Mouse (Mus musculus) intestine, postnatal 0 days (tissue): ENCODE data around the gene P3h1. TPM values are rescaled to one million over a fixed set of nuclear protein-coding genes. Genes with fewer than 3 reads are reported as not detected.

Source experiments
- ATAC-seq: fragments of 200-750 bp; cut with Nextera tagmentation; 2 replicates; pipeline ENCODE4 v1.8.0; 2017; ENCODE audit warnings: mild to moderate bottlenecking, moderate TSS enrichment, moderate library complexity
- H3K27ac ChIP-seq: fragments of 300-500 bp; sonication (generic); 2 replicates; pipeline ENCODE4 v1.5.1; 2014; ENCODE audit warnings: mild to moderate bottlenecking, low read depth, low read length, moderate library complexity
- H3K27me3 ChIP-seq: fragments of 300-500 bp; sonication (generic); replicated peaks from 2 replicates; pipeline ENCODE4 v1.6.1; 2014; ENCODE audit warnings: low read length, mixed read lengths; ENCODE audit not compliant: control insufficient read depth, insufficient read depth
- H3K36me3 ChIP-seq: fragments of 300-500 bp; sonication (generic); 2 replicates; pipeline ENCODE4 v1.6.1; 2014; ENCODE audit warnings: mild to moderate bottlenecking, moderate library complexity; ENCODE audit not compliant: control insufficient read depth, insufficient read depth
- H3K4me1 ChIP-seq: fragments of 300-500 bp; sonication (generic); replicated peaks from 2 replicates; pipeline ENCODE4 v1.6.1; 2014; ENCODE audit warnings: antibody characterized with exemption, low read length, mixed read lengths; ENCODE audit not compliant: control insufficient read depth, insufficient read depth
- H3K4me2 ChIP-seq: fragments of 300-500 bp; sonication (generic); replicated peaks from 2 replicates; pipeline ENCODE4 v1.6.1; 2014; ENCODE audit warnings: low read depth, mild to moderate bottlenecking, moderate library complexity
- H3K4me3 ChIP-seq: fragments of 300-500 bp; sonication (generic); 2 replicates; pipeline ENCODE4 v1.5.1; 2014; ENCODE audit warnings: low read depth, low read length
- H3K9ac ChIP-seq: fragments of 300-500 bp; sonication (generic); 2 replicates; pipeline ENCODE4 v1.6.1; 2014; ENCODE audit warnings: mild to moderate bottlenecking, low read depth, low read length
- H3K9me3 ChIP-seq: fragments of 300-500 bp; sonication (generic); 2 replicates; pipeline ENCODE4 v1.6.1; 2016; ENCODE audit warnings: mixed run types; ENCODE audit not compliant: control insufficient read depth
- CTCF ChIP-seq: sonication (generic); IDR thresholded peaks from 2 replicates; pipeline ENCODE4 v1.5.1; 2016; ENCODE audit warnings: low read depth, mild to moderate bottlenecking, control low read depth, antibody characterized with exemption, moderate library complexity
- WGBS: fragments of 180-500 bp; shearing (Covaris S2); extraction: QIAGEN DNeasy Blood & Tissue Kit; methylation state at CpG from one replicate; pipeline ENCODE4 v1.1.7; 2014; 5-methylcytosine and 5-hydroxymethylcytosine counted together
- polyA plus RNA-seq: library from polyadenylated mRNA; unstranded; fragments of >200 nt; fragmentation: Nextera tagmentation; extraction: Ambion mirVana; gene quantifications from 2 replicates; pipeline ENCODE4 v1.2.1, GENCODE M21; 2015

Gene P3h1
- polyA plus RNA-seq, 1 experiment from 2014 or later: 12.2 TPM

- H3K9me3 ChIP-seq: no peaks in the 10 kb centered on the region
- 71% methylated on average over 22 of the region's 22 CpGs for WGBS
- no peak for ATAC-seq
- no peak overlapping the region for H3K9ac ChIP-seq
- H3K4me2 ChIP-seq: peak overlapping the region; percentile 9; the same call in 1 of the 2 replicates
- no peaks in the 10 kb centered on the region for H3K4me1 ChIP-seq
- H3K27ac ChIP-seq: no peak overlapping the region
- H3K4me3 ChIP-seq: no peak overlapping the region
- no peaks in the 10 kb centered on the region for H3K27me3 ChIP-seq
- TF ChIP-seq CTCF: no peak
- peaks cover 31% of the 10 kb centered on the region for H3K36me3 ChIP-seq
Measured at GRCm38 (mm10) chr4:119244468-119245240, 11.9 kb downstream of the P3h1 start.

- H3K4me1 ChIP-seq: no peaks in the 10 kb centered on the region
- H3K9me3 ChIP-seq: no peaks in the 10 kb centered on the region
- no peak for ATAC-seq
- H3K36me3 ChIP-seq: peaks cover 31% of the 10 kb centered on the region
- TF ChIP-seq CTCF: no peak
- WGBS: 67% methylated on average over 7 of the region's 7 CpGs
- peak overlapping the region; percentile 15; the same call in 1 of the 2 replicates for H3K27ac ChIP-seq
- no peak overlapping the region for H3K4me2 ChIP-seq
- H3K27me3 ChIP-seq: no peaks in the 10 kb centered on the region
- H3K9ac ChIP-seq: no peak overlapping the region
- no peak overlapping the region for H3K4me3 ChIP-seq
Measured at GRCm38 (mm10) chr4:119245556-119245955, 12.8 kb downstream of the P3h1 start.

GRCm38 (mm10) chr4:119245961-119246360, 13.2 kb downstream of the P3h1 start:
- H3K4me1 ChIP-seq: no peaks in the 10 kb centered on the region

GRCm38 (mm10) chr4:119246688-119247225, 14.0 kb downstream of the P3h1 start:
- H3K27me3 ChIP-seq: no peaks in the 10 kb centered on the region
- H3K36me3 ChIP-seq: peaks cover 21% of the 10 kb centered on the region; the same call in 1 of the 2 replicates
- H3K4me2 ChIP-seq: no peak overlapping the region
- no peak overlapping the region for H3K27ac ChIP-seq
- ATAC-seq: no peak
- H3K9me3 ChIP-seq: no peaks in the 10 kb centered on the region
- no peak for TF ChIP-seq CTCF
- no peak overlapping the region for H3K9ac ChIP-seq
- no peak overlapping the region for H3K4me3 ChIP-seq
- WGBS: 77% methylated on average over 14 of the region's 14 CpGs
- H3K4me1 ChIP-seq: no peaks in the 10 kb centered on the region

More at GRCm38 (mm10) chr4:119245961-119246360, 13.2 kb downstream of the P3h1 start:
- ATAC-seq: no peak
- Histone ChIP-seq H3K27me3 (no peaks in the 10 kb centered on the region), H3K27ac (no peak overlapping the region), H3K9me3 (no peaks in the 10 kb centered on the region), H3K36me3 (peaks cover 28% of the 10 kb centered on the region), H3K4me3 (no peak overlapping the region), H3K4me2 (no peak overlapping the region), H3K9ac (no peak overlapping the region)
- 84% methylated on average over 9 of the region's 9 CpGs for WGBS
- no peak for TF ChIP-seq CTCF

GRCm38 (mm10) chr4:119247462-119248235, 14.9 kb downstream of the P3h1 start:
- WGBS: 39% methylated on average over 13 of the region's 13 CpGs
- Histone ChIP-seq H3K36me3 (peaks cover 12% of the 10 kb centered on the region; the same call in 1 of the 2 replicates), H3K27ac (no peak overlapping the region), H3K27me3 (no peaks in the 10 kb centered on the region), H3K4me1 (no peaks in the 10 kb centered on the region), H3K4me2 (no peak overlapping the region), H3K9me3 (no peaks in the 10 kb centered on the region), H3K9ac (no peak overlapping the region), H3K4me3 (no peak overlapping the region)
- TF ChIP-seq CTCF: peak; percentile 96
- peak; percentile 64 for ATAC-seq

- H3K4me3 ChIP-seq: no peak overlapping the region
- no peak overlapping the region for H3K27ac ChIP-seq
- no peaks in the 10 kb centered on the region for H3K27me3 ChIP-seq
- H3K36me3 ChIP-seq: peaks cover 12% of the 10 kb centered on the region; the same call in 1 of the 2 replicates
- 87% methylated on average over 11 of the region's 11 CpGs for WGBS
- H3K4me1 ChIP-seq: no peaks in the 10 kb centered on the region
- no peak for ATAC-seq
- H3K9ac ChIP-seq: no peak overlapping the region
- no peak for TF ChIP-seq CTCF
- H3K4me2 ChIP-seq: no peak overlapping the region
- H3K9me3 ChIP-seq: no peaks in the 10 kb centered on the region
Measured at GRCm38 (mm10) chr4:119248407-119248965, 15.8 kb downstream of the P3h1 start.
